Mouse (Mus musculus) retina, embryonic 14.5 days (tissue): ENCODE results near the gene Gm39115.

Source experiments
- DNase-seq: peaks from one replicate; pipeline ENCODE4 v3.0.0-alpha.2; 2015; ENCODE audit warnings: low spot score

Gm39115 gene

DNA sequence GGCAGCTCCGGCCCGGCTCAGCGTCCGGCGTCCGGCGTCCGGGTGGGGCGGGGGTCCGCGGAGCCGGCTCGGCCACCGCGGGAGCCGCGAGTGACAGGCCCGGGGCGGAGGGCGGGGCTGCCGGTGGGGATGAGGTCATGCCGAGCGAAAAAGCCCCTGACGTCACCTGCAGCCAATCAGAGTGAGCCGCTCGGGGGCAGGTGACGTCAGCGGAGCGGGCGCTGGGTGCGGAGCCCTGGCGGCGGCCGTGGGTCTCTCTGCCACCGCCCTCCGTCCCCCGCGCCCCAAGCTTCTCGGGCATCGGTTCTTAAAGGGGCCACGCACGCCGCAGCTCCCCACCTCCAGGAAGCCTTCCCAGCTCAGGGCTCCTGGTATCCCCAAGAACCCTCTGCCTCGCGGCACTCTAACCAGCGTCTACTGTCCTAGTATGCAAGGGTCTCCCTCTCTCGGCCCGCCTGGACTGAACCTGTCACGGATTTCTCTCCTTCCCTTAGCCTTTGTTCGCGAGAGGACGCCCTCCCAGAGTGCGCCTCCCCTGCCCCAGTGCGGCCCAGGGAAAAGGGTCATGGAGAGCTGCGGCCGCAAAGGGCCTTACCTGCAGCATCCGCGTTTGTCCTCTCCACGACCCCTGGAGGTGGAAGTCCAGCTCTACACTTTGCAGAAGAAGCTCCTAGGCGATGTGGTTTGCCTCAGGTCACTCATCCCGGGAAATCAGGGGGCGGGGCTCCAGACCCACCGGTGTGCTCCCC, 40.5 kb downstream of the Gm39115 start, which contains the start of gene Dusp8:
TSS of gene Dusp8 (minus strand) at position 661 of the 749 bp plus-strand sequence.
- DNase-seq = peak; percentile 96

DNA sequence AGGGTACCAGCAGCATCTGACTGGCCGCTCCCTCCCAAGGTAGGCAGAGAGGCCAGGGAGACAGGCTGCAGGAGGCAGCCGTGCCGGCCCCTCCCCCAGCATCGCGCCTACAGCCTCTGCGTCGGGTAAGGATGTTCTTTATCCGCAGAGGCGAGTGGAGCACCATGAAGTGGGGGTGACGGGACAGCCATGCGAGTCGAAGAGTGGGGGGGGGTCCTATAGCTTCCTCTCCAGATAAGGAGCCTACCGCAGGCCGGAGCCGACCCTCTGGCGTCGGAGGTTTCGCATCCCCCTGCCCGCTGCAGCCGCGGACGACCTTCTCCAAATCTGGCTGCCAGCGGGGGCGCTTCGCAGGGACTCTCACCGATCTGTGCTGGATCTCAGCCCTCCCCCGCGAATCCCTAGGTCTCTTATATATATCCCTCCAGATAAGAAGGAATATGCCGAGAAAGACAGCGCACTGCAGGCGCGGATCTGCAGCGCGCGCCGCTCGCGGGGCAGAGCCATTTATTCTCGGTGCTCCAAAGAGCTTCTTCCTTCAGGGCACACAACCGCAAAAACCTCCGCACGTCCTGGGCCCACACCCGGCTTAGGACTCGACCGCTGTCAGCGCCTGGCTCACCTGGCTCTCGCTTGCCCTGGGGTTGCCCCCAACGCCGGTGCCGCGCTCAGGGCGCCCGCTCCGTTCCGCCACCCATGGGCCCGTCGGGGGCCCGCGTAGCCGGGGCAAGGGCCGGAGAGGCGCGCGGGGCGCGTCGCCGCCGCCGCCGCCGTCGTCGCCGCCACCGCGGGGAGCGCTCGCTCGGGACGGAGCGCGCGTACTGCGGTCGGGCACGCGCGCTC, 41.3 kb downstream of the Gm39115 start:
- DNase-seq = peak; percentile 40

- no peak for DNase-seq
Measured at GRCm38 (mm10) chr7:142093696-142094240, 42.1 kb downstream of the Gm39115 start.

DNA sequence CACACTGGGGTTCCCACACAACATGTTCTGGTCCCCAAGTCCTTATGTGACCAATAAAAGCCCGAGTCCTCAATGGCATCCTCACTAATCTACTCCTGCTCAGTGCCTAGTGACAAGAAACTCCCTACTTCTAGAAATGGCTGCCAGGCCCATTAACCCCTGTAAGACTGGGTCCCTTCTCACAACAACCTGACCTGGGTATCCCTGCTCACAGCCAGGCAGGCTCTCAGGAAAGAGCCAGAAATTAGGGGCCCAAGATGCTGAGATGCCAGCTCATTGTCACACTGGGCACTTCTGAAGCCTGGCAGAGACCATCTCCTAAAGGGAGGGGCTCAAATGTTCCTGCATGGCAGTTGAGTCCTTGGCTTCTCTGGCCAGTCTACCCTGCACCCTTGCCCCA, 42.8 kb downstream of the Gm39115 start:
- DNase-seq = no peak

DNA sequence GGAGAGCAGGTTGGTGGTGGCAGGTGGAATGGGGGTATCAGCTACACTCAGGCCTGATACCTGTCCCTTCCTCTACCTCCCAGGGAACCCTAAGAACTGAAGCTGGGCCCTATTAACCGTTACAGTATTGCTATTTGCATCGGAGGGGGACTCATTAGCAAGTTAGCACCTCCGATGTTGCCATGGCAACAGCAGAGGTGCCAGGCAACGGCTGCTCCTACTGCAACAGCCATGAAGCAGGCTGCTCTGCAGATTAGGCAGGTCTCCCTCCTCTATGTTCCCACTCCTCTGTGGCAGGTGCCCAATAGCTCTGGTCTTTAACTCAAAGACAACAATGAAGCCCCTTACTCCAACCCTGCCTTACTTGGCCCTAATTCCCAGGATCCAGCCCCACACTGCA, 44.0 kb downstream of the Gm39115 start:
- peak; percentile 45 for DNase-seq

- DNase-seq = no peak
Measured at GRCm38 (mm10) chr7:142089648-142090447, 46.0 kb downstream of the Gm39115 start.

DNA sequence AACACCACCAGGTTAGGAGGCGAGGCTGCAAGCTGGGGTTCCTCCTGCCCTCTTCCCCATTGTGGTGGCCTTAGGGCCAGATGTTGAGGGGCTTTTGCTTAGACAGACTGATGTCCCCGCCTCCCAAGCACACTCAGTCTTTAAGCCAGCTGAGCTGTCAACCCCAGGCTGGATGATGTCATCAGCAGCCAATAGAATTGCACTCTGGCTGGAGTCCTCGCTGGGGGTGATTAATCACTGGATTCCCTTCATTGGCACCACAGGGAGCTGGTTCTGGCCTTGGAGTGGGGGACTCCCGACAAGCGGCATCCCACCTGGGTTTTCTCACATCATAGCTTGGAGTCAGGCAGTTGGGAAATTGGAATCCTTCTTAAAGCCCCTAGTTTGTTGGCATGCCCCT, 46.9 kb downstream of the Gm39115 start:
- DNase-seq = peak; percentile 81

DNA sequence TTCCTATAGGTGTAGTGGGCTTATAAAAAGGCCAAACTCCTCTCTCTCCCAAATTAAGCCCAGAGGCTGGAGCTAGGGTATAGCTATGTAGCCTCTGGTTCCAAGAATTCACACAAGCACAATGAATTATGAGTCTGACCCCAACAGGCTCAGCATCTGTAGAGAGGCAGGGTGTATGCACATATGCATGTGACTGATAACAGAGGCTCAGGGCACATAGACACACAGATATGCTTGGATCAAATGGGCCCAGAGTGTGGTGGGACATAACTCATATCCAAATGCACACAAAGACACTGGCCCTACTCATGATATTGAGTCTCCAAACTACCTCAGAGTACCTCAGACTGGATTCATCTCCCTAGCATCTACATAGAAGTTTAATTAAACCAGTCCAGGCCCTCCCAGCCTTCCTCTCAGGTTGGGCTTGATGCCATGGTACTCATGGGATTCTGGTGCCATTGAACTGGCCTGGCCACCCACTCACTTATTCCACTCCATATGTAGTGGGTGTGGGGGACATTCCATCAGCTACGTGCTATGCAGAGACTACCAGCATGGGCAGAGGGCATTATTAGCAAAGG, 48.7 kb downstream of the Gm39115 start:
- no peak for DNase-seq

DNA sequence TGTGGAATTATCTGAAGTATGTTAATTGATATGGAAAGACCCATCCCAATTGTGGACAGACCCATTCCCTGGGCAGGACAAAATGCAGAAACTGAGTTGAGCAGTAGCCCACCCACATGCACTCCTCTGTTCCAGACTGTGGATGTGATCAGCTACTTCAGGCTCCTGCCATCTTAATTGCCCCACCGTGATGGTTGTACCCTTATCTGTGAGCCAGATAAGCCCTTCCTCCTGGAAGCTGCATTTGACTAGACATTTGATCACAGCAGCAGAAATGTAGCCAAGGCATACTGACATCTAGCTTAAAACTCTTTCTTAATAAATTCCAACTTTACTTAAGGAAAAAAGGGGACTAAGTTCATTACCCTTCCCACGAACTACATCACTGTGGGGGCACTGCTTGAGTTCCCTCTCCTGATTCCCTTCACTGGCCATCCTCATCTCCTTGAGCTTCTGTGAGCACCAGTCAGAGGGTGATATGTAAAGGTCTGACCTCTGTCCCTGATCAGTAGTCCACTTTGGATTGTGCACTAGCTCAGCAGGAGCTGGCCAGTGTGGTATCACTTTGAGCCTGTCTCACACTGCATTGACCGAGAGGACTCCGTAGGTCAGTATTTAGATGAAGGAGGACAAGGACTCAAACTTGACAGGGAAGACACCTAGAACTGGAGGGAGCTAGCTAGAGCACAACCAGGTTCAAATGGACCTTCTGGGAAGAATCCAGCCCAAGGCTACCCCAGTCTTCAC, 49.5 kb downstream of the Gm39115 start:
- no peak for DNase-seq
